Mouse (Mus musculus) lung, postnatal 0 days (tissue): ENCODE data around the gene Abcg8. TPM values are rescaled to one million over a fixed set of nuclear protein-coding genes. Genes with fewer than 3 reads are reported as not detected.

Experiments
- ATAC-seq: fragments of 200-750 bp; cut with Nextera tagmentation; 2 replicates; pipeline ENCODE4 v1.8.0; 2017; ENCODE audit warnings: moderate library complexity
- DNase-seq: peaks from one replicate; pipeline ENCODE4 v3.0.0-alpha.2; 2016; ENCODE audit warnings: low spot score
- H3K27ac ChIP-seq: fragments of 300-500 bp; sonication (generic); 2 replicates; pipeline ENCODE4 v1.5.1; 2014; ENCODE audit warnings: antibody characterized with exemption, mild to moderate bottlenecking, low read length, mixed read lengths
- H3K27me3 ChIP-seq: fragments of 300-500 bp; sonication (generic); replicated peaks from 2 replicates; pipeline ENCODE4 v1.6.1; 2014; ENCODE audit warnings: low read length, mixed read lengths; ENCODE audit not compliant: insufficient read depth
- H3K36me3 ChIP-seq: fragments of 300-500 bp; sonication (generic); 2 replicates; pipeline ENCODE4 v1.6.1; 2014; ENCODE audit warnings: low read length, mixed read lengths; ENCODE audit not compliant: insufficient read depth
- H3K4me1 ChIP-seq: fragments of 300-500 bp; sonication (generic); 2 replicates; pipeline ENCODE4 v1.6.1; 2014; ENCODE audit warnings: antibody characterized with exemption, low read depth, low read length, mixed read lengths; ENCODE audit not compliant: insufficient read depth
- H3K4me2 ChIP-seq: fragments of 300-500 bp; sonication (generic); replicated peaks from 2 replicates; pipeline ENCODE4 v1.6.1; 2014; ENCODE audit warnings: low read depth, mild to moderate bottlenecking, low read length, moderate library complexity, mixed read lengths
- H3K4me3 ChIP-seq: fragments of 300-500 bp; sonication (generic); 2 replicates; pipeline ENCODE4 v1.5.1; 2014; ENCODE audit warnings: low read depth, low read length
- H3K9ac ChIP-seq: fragments of 300-500 bp; sonication (generic); replicated peaks from 2 replicates; pipeline ENCODE4 v1.6.1; 2014; ENCODE audit warnings: low read depth, mild to moderate bottlenecking
- H3K9me3 ChIP-seq: fragments of 300-500 bp; sonication (generic); 2 replicates; pipeline ENCODE4 v1.6.1; 2016; ENCODE audit warnings: low read length, mixed read lengths
- CTCF ChIP-seq: IDR thresholded peaks from 2 replicates; pipeline ENCODE4 v1.5.1; 2016; ENCODE audit warnings: antibody characterized with exemption, mild to moderate bottlenecking
- EP300 ChIP-seq: IDR thresholded peaks from 2 replicates; pipeline ENCODE4 v1.6.1; 2016; ENCODE audit warnings: antibody characterized with exemption, mild to moderate bottlenecking, control low read depth
- WGBS: fragments of 180-500 bp; shearing (Covaris S2); extraction: QIAGEN DNeasy Blood & Tissue Kit; methylation state at CpG from one replicate; pipeline ENCODE4 v1.1.7; 2014; 5-methylcytosine and 5-hydroxymethylcytosine counted together
- polyA plus RNA-seq: library from polyadenylated mRNA; unstranded; fragments of >200 nt; fragmentation: Nextera tagmentation; extraction: Ambion mirVana; gene quantifications from 2 replicates; pipeline ENCODE4 v1.2.1, GENCODE M21; 2015

Abcg8 gene
- polyA plus RNA-seq, 1 experiment from 2014 or later, result not detected

DNA sequence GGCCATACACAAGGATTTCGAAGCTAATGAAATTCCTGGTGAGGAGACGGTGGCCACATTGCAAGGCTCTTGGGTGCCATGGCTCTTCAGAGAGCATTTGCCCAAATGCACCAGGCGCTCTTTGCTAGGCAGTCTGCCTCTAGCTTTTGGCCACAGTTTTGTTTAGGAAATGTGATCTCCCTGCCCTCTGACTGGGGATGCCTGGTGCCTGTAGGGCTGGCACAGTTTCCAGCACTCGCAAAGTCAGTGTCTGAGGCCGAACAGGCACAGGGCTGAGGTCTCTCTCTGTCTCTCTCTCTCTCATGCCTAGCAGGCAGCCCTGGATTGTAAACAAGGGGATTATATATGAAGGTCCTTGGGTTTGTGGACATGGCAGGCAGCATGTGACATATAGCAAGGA, 14.0 kb downstream of the Abcg8 start:
- Histone ChIP-seq H3K4me1 (no peaks in the 10 kb centered on the region), H3K9ac (no peak overlapping the region), H3K27me3 (no peaks in the 10 kb centered on the region), H3K36me3 (no peaks in the 10 kb centered on the region), H3K27ac (no peak overlapping the region), H3K4me3 (no peak overlapping the region), H3K9me3 (no peaks in the 10 kb centered on the region), H3K4me2 (no peak overlapping the region)
- WGBS, result 74% methylated on average over 5 of the region's 5 CpGs
- no peak for TF ChIP-seq EP300
- no peak for TF ChIP-seq CTCF
- DNase-seq (no peak), ATAC-seq (no peak)

DNA sequence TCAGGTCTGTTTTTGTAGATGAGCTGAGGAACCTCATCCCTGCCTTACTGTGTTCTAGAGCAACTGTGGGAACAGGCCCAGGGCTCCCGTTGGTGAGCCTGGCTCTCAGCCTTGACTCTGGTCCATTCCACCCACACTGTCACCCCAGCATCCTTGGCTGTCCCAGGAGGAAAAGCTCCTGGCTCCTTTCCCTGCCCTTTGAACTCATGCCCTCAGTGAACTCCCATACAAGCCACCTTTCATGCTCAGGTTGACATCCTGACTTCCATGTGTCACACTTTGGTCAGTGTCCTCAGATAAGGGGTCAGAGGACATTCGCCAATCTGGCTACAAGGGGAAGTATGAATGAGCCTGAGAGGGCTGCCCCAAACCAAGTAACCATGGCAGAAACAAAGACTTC, 17.6 kb downstream of the Abcg8 start:
- no peaks in the 10 kb centered on the region for H3K27me3 ChIP-seq
- WGBS, result 50% methylated on average over 2 of the region's 2 CpGs
- no peaks in the 10 kb centered on the region for H3K36me3 ChIP-seq
- TF ChIP-seq CTCF (no peak), EP300 (no peak)
- H3K4me2 ChIP-seq, result no peak overlapping the region
- H3K4me1 ChIP-seq, result no peaks in the 10 kb centered on the region
- no peak overlapping the region for H3K27ac ChIP-seq
- H3K9ac ChIP-seq, result no peak overlapping the region
- DNase-seq (no peak), ATAC-seq (no peak)
- no peak overlapping the region for H3K4me3 ChIP-seq
- H3K9me3 ChIP-seq, result no peaks in the 10 kb centered on the region

DNA sequence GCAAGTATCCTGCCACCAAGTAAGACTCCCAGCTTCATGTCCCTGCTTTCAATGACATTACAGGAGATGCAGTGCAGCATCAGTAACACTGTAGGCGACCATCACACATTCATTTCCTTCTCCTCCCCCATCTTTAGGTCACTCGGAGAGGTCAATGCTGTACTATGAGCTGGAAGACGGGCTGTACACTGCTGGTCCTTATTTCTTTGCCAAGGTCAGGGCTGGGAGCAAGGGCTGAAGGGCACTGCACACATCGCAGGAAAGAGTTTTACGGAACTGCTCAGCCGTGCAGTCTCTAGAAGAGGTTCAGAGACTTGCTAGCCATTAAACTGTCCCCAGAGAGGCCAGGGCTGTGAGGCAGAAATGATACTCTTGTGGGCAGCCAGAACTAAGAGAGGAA, 20.4 kb downstream of the Abcg8 start:
- TF ChIP-seq CTCF (no peak), EP300 (no peak)
- DNase-seq (no peak), ATAC-seq (no peak)
- Histone ChIP-seq H3K4me3 (no peak overlapping the region), H3K4me1 (no peaks in the 10 kb centered on the region), H3K27ac (no peak overlapping the region), H3K9ac (no peak overlapping the region), H3K9me3 (no peaks in the 10 kb centered on the region), H3K4me2 (no peak overlapping the region), H3K27me3 (no peaks in the 10 kb centered on the region), H3K36me3 (no peaks in the 10 kb centered on the region)
- 68% methylated on average over 6 of the region's 6 CpGs for whole genome bisulfite sequencing

DNA sequence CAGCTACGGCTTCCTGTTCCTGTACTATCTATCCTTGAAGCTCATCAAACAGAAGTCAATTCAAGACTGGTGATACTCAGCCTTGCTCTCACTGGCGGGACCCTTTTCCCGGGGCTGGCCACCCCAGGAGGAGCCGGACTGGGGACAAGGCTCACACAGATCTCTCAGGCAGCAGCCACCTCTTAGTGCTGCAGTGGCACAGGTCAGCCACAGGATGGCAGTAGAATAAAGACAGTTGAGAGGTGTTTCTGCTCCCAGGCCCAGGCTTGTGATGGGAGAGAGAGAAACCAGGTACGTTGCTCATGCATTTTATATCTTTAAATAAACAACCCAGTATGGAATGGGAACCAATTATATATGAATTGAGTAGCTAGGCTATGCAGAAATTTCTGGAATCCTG, 22.6 kb downstream of the Abcg8 start:
- Histone ChIP-seq H3K27ac (no peak overlapping the region), H3K4me3 (no peak overlapping the region), H3K27me3 (no peaks in the 10 kb centered on the region), H3K4me2 (no peak overlapping the region), H3K36me3 (no peaks in the 10 kb centered on the region), H3K9me3 (no peaks in the 10 kb centered on the region), H3K9ac (no peak overlapping the region), H3K4me1 (no peaks in the 10 kb centered on the region)
- WGBS, result 22% methylated on average over 5 of the region's 5 CpGs
- TF ChIP-seq EP300, result no peak
- peak; percentile 93 for TF ChIP-seq CTCF
- peak; percentile 67 for DNase-seq
- ATAC-seq, result no peak; the same call in 1 of the 2 replicates

DNA sequence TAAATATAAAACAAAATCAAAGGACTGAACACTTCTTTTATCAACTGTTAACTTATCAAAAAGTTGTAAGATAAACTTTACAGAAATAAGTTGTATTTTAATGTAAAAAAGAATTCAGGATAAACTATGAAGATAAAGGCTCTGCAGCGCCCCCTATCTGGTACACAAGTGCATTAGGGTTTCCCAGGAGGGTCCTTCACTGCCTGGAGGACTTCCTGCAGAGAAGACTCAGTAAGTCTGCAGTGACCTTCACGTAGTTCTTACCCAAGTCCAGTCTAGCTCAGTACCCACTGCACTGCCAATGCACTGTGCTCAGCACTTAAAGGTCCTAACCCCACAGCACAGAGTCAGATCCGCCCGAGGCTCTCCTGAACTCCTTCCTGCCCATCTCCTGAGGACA, 31.3 kb downstream of the Abcg8 start:
- no peak overlapping the region for H3K27ac ChIP-seq
- WGBS, result 61% methylated on average over 4 of the region's 4 CpGs
- peak; percentile 39 for DNase-seq

DNA sequence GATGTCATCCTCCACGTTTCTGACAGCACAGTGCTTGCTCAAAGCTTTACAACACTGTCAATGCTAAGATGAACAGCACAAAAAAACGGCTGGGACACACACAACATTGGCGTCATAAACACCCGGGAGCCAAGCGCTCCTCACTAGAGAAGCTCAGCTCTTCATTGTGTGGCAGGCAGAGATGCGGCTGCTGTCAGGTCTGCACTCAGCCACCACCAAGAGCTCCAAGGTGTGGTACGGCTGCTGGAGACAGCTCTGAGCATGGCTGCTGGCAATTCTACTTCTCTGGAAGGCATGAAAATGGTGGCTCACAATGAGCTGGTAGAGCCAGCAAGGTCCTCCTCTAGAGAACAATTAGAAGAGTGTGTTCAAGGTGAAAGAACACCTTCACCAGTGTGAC, 32.7 kb downstream of the Abcg8 start:
- Histone ChIP-seq H3K4me3 (no peak overlapping the region), H3K27ac (no peak overlapping the region), H3K9me3 (no peaks in the 10 kb centered on the region), H3K27me3 (no peaks in the 10 kb centered on the region), H3K4me2 (0 out of 2 replicates have a peak overlapping the region, but pooled peaks have one; percentile 35), H3K36me3 (no peaks in the 10 kb centered on the region), H3K9ac (no peak overlapping the region), H3K4me1 (no peaks in the 10 kb centered on the region)
- no peak for TF ChIP-seq CTCF
- TF ChIP-seq EP300, result no peak
- DNase-seq, result no peak
- 69% methylated on average over 7 of the region's 7 CpGs for WGBS
- no peak for ATAC-seq

More for the DNA sequence above, 31.3 kb downstream of the Abcg8 start:
- Histone ChIP-seq H3K27me3 (no peaks in the 10 kb centered on the region), H3K4me2 (no peak overlapping the region), H3K4me3 (no peak overlapping the region), H3K9me3 (no peaks in the 10 kb centered on the region), H3K4me1 (no peaks in the 10 kb centered on the region), H3K36me3 (no peaks in the 10 kb centered on the region), H3K9ac (no peak overlapping the region)
- ATAC-seq, result no peak
- TF ChIP-seq EP300 (no peak), CTCF (peak; percentile 54)

DNA sequence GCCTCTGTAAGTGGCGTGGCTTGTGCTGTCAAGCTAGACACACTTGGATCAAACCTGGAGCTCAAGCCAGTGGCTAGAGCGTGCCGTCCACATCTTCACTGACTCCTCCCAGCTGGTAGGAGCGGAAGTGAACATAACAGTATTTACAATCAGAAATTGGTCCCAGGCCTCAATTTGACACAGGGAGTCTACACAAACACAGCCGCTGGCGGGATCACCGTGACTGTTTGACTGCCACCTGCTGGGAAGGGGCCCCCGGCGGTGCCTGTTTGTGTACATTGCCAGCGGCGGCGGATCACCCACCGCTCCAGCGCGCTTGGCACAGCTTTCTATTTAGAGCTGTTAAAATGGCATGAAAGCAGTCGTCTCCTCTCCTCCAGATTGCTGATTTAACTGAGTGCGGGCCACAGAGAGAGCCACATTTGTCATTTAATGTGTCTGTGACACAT, 33.3 kb downstream of the Abcg8 start:
- H3K36me3 ChIP-seq, result no peaks in the 10 kb centered on the region
- no peaks in the 10 kb centered on the region for H3K4me1 ChIP-seq
- TF ChIP-seq EP300, result no peak
- peak; percentile 48 for TF ChIP-seq CTCF
- ATAC-seq (peak; percentile 44), DNase-seq (peak; percentile 60)
- no peaks in the 10 kb centered on the region for H3K9me3 ChIP-seq
- H3K4me2 ChIP-seq, result peak overlapping the region; percentile 35
- H3K9ac ChIP-seq, result 0 out of 2 replicates have a peak overlapping the region, but pooled peaks have one; percentile 1
- 38% methylated on average over 17 of the region's 17 CpGs for WGBS
- H3K27ac ChIP-seq, result no peak overlapping the region
- H3K27me3 ChIP-seq, result no peaks in the 10 kb centered on the region
- H3K4me3 ChIP-seq, result no peak overlapping the region
